Mouse (Mus musculus) lung, postnatal 0 days (tissue): Measurements from ENCODE around the gene Hrh3.

Source experiments
- CTCF ChIP-seq: IDR thresholded peaks from 2 replicates; pipeline ENCODE4 v1.5.1; 2016; ENCODE audit warnings: antibody characterized with exemption, mild to moderate bottlenecking
- EP300 ChIP-seq: IDR thresholded peaks from 2 replicates; pipeline ENCODE4 v1.6.1; 2016; ENCODE audit warnings: antibody characterized with exemption, mild to moderate bottlenecking, control low read depth

DNA sequence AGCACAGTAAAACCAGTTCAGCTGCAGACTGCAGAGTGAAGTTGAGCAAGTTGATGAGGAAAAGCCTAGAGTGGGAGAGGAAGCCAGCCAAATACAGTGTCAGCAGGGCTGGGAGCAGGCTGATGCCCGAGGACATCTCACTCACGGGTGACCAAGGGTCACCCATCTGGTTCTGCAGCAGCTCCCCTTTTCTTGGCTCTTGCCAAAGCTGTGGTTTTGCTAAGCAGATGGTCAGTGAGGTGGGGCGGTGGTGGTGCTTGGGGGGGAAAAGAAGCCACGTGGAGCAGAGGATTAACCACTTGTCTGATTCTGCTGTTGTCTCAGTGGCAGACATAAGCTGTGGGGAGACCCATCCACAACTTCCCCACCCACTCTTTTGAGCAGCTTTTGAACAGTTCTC is 21.9 kb upstream of the Hrh3 start:
- TF ChIP-seq CTCF (no peak), EP300 (no peak)
